Mouse (Mus musculus): ENCODE measurements around the gene Fam32a.

GRCm38 (mm10) chr8:72271051-72271660 is 51.6 kb downstream of the Fam32a start:
- TF ChIP-seq CTCF (IDR thresholded peaks at IDR 0.05; ENCODE audit: extremely low read depth, insufficient read depth, low read length): no peak
- TF ChIP-seq POLR2A (IDR thresholded peaks at IDR 0.05; ENCODE audit: extremely low read depth, insufficient read depth, low read length): no peak
